Mouse (Mus musculus) limb, embryonic 11.5 days (tissue): ENCODE data around the gene Plekha5. TPM values are rescaled to one million over a fixed set of nuclear protein-coding genes. Genes with fewer than 3 reads are reported as not detected.
"Not testable (repeated sequence)": the region's sequence is repeated elsewhere in the genome, so short reads cannot be mapped to it uniquely, and the experiment has no call there.

Experiments
- ATAC-seq: fragments of 200-750 bp; cut with Nextera tagmentation; 2 replicates; pipeline ENCODE4 v1.8.0; 2017; ENCODE audit warnings: low read depth; ENCODE audit not compliant: insufficient number of reproducible peaks, low FRiP score, low TSS enrichment
- DNase-seq: peaks from one replicate; pipeline ENCODE4 v3.0.0-alpha.2; 2015; ENCODE audit warnings: low spot score
- H3K27ac ChIP-seq: fragments of 300-500 bp; sonication (generic); replicated peaks from 2 replicates; pipeline ENCODE4 v1.5.1; 2014; ENCODE audit warnings: low read depth, mild to moderate bottlenecking, low read length
- H3K27me3 ChIP-seq: fragments of 300-500 bp; sonication (generic); 2 replicates; pipeline ENCODE4 v1.6.1; 2014; ENCODE audit warnings: mild to moderate bottlenecking, low read length, mixed read lengths; ENCODE audit not compliant: control insufficient read depth, insufficient read depth
- H3K36me3 ChIP-seq: fragments of 300-500 bp; sonication (generic); 2 replicates; pipeline ENCODE4 v1.6.1; 2014; ENCODE audit warnings: mild to moderate bottlenecking, low read length, moderate library complexity, mixed read lengths; ENCODE audit not compliant: control insufficient read depth, insufficient read depth
- H3K4me1 ChIP-seq: fragments of 300-500 bp; sonication (generic); 2 replicates; pipeline ENCODE4 v1.6.1; 2014; ENCODE audit warnings: low read length, mixed read lengths; ENCODE audit not compliant: control insufficient read depth, insufficient read depth
- H3K4me2 ChIP-seq: fragments of 300-500 bp; sonication (generic); 2 replicates; pipeline ENCODE4 v1.6.1; 2014; ENCODE audit warnings: low read depth, mild to moderate bottlenecking, moderate library complexity; ENCODE audit not compliant: severe bottlenecking
- H3K4me3 ChIP-seq: fragments of 300-500 bp; sonication (generic); 2 replicates; pipeline ENCODE4 v1.5.1; 2014; ENCODE audit warnings: low read depth, low read length
- H3K9ac ChIP-seq: fragments of 300-500 bp; sonication (generic); 2 replicates; pipeline ENCODE4 v1.6.1; 2014; ENCODE audit warnings: mild to moderate bottlenecking, low read length
- H3K9me3 ChIP-seq: fragments of 300-500 bp; sonication (generic); 2 replicates; pipeline ENCODE4 v1.6.1; 2016; ENCODE audit warnings: low read length; ENCODE audit not compliant: control insufficient read depth
- WGBS: fragments of 180-500 bp; shearing (Covaris S2); extraction: QIAGEN DNeasy Blood & Tissue Kit; methylation state at CpG from one replicate; pipeline ENCODE4 v1.1.7; 2014; 5-methylcytosine and 5-hydroxymethylcytosine counted together
- polyA plus RNA-seq: library from polyadenylated mRNA; unstranded; fragments of >200 nt; fragmentation: Nextera tagmentation; extraction: Ambion mirVana; gene quantifications from 2 replicates; pipeline ENCODE4 v1.2.1, GENCODE M21; 2014

Gene Plekha5
- polyA plus RNA-seq, 1 experiment from 2014 or later = 54.5 TPM

DNA sequence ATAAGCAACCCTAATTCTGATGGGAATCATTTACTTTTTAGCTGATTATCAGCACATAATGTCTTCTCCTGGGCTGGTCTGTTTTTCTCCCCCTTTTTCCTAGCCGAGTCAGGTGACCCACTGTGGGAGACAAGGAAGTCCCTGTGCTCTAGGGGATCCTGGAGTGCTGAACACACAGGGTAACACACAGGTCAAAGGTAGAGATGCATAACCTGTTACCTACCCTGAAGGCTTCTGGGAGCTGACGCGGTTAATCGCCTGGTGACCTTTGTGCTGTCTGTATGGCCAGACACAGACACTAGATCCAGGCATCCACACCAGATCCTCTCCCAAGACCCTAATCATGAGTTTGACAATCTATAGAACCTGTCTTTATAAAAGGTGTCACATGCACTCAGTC lies 177.3 kb downstream of the Plekha5 start:
- 0 out of 2 replicates have a peak, but pooled peaks cover 5% of the 10 kb centered on the region for H3K4me1 ChIP-seq
- DNase-seq (no peak), ATAC-seq (no peak; the same call in 1 of the 2 replicates)
- no peak overlapping the region for H3K27ac ChIP-seq
- H3K27me3 ChIP-seq = no peaks in the 10 kb centered on the region
- no peak overlapping the region for H3K4me2 ChIP-seq
- no peaks in the 10 kb centered on the region; the same call in 1 of the 2 replicates for H3K36me3 ChIP-seq
- no peaks in the 10 kb centered on the region for H3K9me3 ChIP-seq
- H3K9ac ChIP-seq = no peak overlapping the region
- H3K4me3 ChIP-seq = no peak overlapping the region
- 89% methylated on average over 4 of the region's 4 CpGs for WGBS

DNA sequence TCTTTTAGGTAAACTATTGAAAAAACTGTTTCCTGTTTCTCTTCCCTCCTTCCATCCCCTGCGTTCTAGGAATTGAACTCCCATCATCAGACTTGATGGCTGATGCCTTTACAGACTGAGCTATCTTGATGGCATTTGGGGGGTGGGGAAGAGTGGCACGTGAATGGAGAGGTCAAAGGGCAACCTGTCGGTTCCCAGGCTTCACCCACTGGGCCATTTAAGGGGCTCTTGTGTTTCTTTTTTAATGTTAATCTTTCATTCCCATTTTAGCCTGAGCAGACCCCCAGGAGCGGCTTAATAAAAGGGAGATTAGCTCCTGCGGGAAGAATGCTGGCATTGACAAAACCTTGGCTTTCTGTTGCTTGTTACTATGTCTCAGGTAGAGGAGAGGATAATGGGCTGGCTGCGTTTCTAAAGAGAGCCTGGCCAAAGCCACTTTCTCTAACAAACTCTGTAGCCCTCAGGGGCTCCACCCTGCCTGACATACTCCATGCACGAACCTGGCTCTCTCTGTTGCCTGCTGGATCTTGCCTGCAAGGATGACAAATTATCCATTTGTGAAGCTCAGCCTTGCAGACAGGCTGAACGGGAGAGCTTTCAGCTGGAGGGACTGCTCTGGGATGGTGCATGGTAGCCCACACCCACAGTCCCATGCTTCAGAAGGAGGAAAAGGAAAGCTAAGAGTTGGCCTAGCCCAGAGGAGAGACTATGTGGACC lies 179.5 kb downstream of the Plekha5 start:
- no peak overlapping the region for H3K4me3 ChIP-seq
- H3K27ac ChIP-seq = no peak overlapping the region

DNA sequence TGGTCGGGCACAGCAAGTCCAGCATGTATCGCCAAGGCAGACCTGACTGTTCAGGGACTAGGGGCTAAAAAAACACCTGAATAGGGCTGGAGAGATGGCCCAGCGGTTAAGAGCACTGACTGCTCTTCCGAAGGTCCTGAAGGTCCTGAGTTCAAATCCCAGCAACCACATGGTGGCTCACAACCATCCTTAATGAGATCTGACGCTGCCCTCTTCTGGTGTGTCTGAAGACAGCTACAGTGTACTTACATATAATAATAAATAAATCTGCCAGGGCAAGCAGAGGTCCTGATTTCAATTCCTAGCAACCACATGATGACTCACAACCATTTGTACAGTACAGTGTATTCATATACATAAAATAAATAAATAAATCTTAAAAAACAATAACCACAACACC lies 181.3 kb downstream of the Plekha5 start:
- not testable (repeated sequence) for H3K27ac ChIP-seq, H3K27me3 ChIP-seq, ATAC-seq, DNase-seq, H3K4me1 ChIP-seq, H3K4me3 ChIP-seq, H3K9me3 ChIP-seq, H3K9ac ChIP-seq, H3K36me3 ChIP-seq, H3K4me2 ChIP-seq
- 91% methylated on average over 5 of the region's 5 CpGs for WGBS

More for the DNA sequence above, 179.5 kb downstream of the Plekha5 start:
- no peak overlapping the region for H3K4me2 ChIP-seq
- WGBS = 24% methylated on average over 8 of the region's 8 CpGs
- no peak overlapping the region for H3K9ac ChIP-seq
- 0 out of 2 replicates have a peak, but pooled peaks cover 5% of the 10 kb centered on the region for H3K4me1 ChIP-seq
- DNase-seq (no peak), ATAC-seq (no peak)
- H3K9me3 ChIP-seq = no peaks in the 10 kb centered on the region
- no peaks in the 10 kb centered on the region for H3K27me3 ChIP-seq
- H3K36me3 ChIP-seq = no peaks in the 10 kb centered on the region

DNA sequence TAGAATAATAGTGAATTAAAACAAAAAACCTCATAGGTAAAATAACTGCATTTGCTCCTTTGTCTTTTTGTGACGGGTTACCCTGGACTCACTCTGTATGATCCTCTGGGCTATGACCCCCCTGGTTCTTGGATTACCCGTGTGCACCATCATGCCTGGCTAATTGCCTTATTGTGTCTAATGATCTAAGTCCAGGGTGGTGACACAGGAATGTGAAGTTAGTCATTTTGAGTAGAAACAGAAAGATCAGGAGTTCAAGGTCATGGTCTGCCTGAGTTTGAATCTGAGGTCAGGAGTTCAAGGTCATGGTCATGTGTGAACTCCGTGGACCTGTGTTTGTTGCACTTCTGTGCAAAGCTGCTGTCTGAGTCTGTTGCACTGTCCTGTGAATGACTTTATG lies 181.9 kb downstream of the Plekha5 start:
- no peak overlapping the region for H3K4me2 ChIP-seq
- no peak overlapping the region for H3K4me3 ChIP-seq
- no peaks in the 10 kb centered on the region for H3K27me3 ChIP-seq
- DNase-seq = no peak
- no peak overlapping the region for H3K27ac ChIP-seq
- H3K4me1 ChIP-seq = 0 out of 2 replicates have a peak, but pooled peaks cover 5% of the 10 kb centered on the region
- H3K9me3 ChIP-seq = no peaks in the 10 kb centered on the region
- H3K9ac ChIP-seq = no peak overlapping the region
- 76% methylated on average over 3 of the region's 3 CpGs for WGBS
- H3K36me3 ChIP-seq = no peaks in the 10 kb centered on the region
- no peak for ATAC-seq

DNA sequence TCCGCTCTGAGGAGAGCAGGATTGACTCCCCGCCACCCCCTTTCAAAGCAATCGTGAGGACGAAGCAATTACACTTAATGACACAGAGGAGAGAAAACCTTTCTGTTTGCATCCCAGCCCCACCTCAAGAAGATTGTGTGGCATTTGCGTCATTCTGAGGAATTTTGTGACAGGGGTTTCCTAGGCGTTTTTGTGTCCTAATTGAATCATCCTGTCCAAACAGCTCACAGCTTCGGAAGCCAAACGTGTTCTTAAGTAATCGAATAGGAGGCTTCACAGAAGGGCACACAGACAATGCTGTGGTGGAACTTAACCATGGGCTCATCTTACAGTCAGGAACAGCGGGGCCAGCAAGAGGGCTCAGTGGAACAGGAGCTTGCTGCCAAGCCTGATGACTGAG lies 182.7 kb downstream of the Plekha5 start:
- DNase-seq = no peak
- no peak for ATAC-seq
- Histone ChIP-seq H3K9me3 (no peaks in the 10 kb centered on the region), H3K27ac (no peak overlapping the region), H3K36me3 (no peaks in the 10 kb centered on the region), H3K27me3 (no peaks in the 10 kb centered on the region), H3K9ac (no peak overlapping the region), H3K4me2 (no peak overlapping the region), H3K4me1 (0 out of 2 replicates have a peak, but pooled peaks cover 5% of the 10 kb centered on the region), H3K4me3 (no peak overlapping the region)
- 47% methylated on average over 10 of the region's 10 CpGs for WGBS

DNA sequence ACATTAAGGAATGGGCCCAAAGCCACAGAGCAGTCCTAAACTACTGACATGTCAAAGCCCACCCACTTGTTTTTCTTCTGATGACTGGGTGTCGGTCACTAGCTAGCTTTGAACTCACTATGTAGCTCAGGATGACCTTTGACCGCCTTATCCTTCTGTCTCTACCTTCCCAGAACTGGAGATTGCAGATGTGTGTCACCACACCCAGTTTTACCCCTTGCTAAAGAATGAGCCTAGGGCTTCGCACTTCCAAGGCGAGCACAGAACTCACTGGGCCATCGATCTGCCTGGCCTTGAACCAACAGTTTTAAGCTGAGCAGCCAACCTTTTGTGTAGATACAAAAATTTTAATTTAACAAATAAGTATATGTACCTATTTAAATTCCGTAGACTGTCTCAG lies 184.8 kb downstream of the Plekha5 start:
- no peaks in the 10 kb centered on the region for H3K9me3 ChIP-seq
- no peak overlapping the region for H3K4me2 ChIP-seq
- 85% methylated on average over 6 of the region's 6 CpGs for WGBS
- no peaks in the 10 kb centered on the region for H3K27me3 ChIP-seq
- DNase-seq (no peak), ATAC-seq (no peak)
- H3K27ac ChIP-seq = no peak overlapping the region
- H3K36me3 ChIP-seq = no peaks in the 10 kb centered on the region
- H3K9ac ChIP-seq = no peak overlapping the region
- no peak overlapping the region for H3K4me3 ChIP-seq
- no peaks in the 10 kb centered on the region for H3K4me1 ChIP-seq

DNA sequence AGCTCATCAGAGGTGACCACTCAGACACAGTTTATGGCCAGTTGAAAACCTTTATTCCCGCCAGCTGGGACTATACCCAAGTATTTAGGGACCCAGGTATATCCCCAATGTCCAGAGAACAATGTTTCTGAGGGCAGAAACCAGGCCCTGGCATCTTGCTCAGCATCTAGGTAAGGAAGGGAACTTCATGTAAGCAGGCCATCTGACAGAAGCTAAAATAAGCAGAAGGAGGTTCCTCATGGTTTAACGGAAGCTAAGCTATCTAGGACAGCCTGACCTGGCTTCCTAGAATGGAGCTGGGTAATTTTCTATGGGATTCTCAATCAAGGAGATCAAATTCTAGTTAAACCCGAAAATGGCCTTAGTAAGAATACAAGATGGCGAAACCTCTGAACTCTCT lies 185.7 kb downstream of the Plekha5 start:
- ATAC-seq = no peak
- DNase-seq = no peak
- Histone ChIP-seq H3K4me2 (no peak overlapping the region), H3K9me3 (no peaks in the 10 kb centered on the region), H3K27ac (no peak overlapping the region), H3K4me1 (no peaks in the 10 kb centered on the region), H3K36me3 (no peaks in the 10 kb centered on the region), H3K9ac (no peak overlapping the region), H3K27me3 (no peaks in the 10 kb centered on the region), H3K4me3 (no peak overlapping the region)
- WGBS = 80% methylated on average over 4 of the region's 4 CpGs

DNA sequence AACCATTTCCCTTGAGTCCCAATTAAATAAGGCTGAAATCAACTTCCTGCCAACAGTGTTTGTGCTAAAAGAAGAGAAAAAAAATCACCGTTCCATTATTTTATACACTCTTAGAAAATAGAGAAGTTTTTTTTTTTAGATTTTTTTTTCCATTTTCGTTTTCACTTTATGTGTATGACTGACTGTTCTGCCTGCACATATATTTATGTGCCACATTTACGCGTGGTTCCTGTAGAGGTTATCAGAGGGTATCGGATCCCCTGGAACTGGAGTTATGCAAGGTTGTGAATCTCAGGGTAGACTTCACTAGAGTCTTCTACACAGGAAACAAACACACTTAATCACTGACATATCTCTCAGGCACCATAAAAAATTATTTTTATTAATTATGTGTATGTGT lies 186.3 kb downstream of the Plekha5 start:
- Histone ChIP-seq H3K4me2 (no peak overlapping the region), H3K9ac (no peak overlapping the region), H3K36me3 (no peaks in the 10 kb centered on the region), H3K4me3 (no peak overlapping the region), H3K9me3 (no peaks in the 10 kb centered on the region), H3K4me1 (no peaks in the 10 kb centered on the region), H3K27me3 (no peaks in the 10 kb centered on the region), H3K27ac (no peak overlapping the region)
- DNase-seq = no peak
- ATAC-seq = no peak
- 94% methylated on average over 5 of the region's 5 CpGs for WGBS

DNA sequence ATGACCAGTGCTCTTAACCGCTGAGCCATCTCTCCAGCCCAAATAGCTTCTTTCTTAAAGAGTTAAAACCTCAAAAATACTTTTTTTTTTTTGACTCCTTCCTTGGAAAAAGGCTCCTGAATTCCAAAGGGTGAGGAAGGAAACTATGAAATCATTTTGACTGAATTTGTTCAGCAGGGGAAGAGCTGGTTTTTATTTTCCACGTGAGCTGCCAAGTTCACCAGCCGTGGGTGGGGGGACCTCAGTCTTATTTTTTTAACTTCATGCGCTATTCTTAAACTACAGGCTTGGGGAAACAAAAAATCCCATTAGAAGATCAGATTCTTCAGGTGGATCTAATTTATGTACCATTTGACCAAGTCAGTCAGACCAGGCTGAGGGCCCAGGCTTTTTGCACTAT lies 187.4 kb downstream of the Plekha5 start:
- H3K9ac ChIP-seq = no peak overlapping the region
- no peaks in the 10 kb centered on the region for H3K4me1 ChIP-seq
- DNase-seq (no peak), ATAC-seq (no peak)
- no peaks in the 10 kb centered on the region for H3K9me3 ChIP-seq
- 89% methylated on average over 4 of the region's 4 CpGs for WGBS
- H3K27me3 ChIP-seq = no peaks in the 10 kb centered on the region
- H3K4me2 ChIP-seq = no peak overlapping the region
- H3K4me3 ChIP-seq = no peak overlapping the region
- no peaks in the 10 kb centered on the region for H3K36me3 ChIP-seq
- H3K27ac ChIP-seq = no peak overlapping the region
